Mouse (Mus musculus) mouse trophoblast stem cell (cell line): ENCODE data around the gene Qrich1.

ENCODE experiments used
- in situ Hi-C, 2 experiments: fragments of 300-500 bp; cut with MseI, MboI; formaldehyde crosslinking; loops; 2 replicates in 1 of 2; 3 replicates in 1 of 2; pipeline ENCODE4 v1.15.1; 2025

Gene Qrich1

GRCm38 (mm10) chr9:108492043-108492750 is 24.4 kb upstream of the Qrich1 start:
- in situ Hi-C loops, result no loop called here

GRCm38 (mm10) chr9:108493246-108493645 is 23.4 kb upstream of the Qrich1 start:
- in situ Hi-C loops, result no loop called here

- in situ Hi-C loops, result no loop called here
Observed at GRCm38 (mm10) chr9:108494146-108494825, 22.3 kb upstream of the Qrich1 start.

- in situ Hi-C loops, result no loop called here
Observed at GRCm38 (mm10) chr9:108494905-108495304, 21.7 kb upstream of the Qrich1 start.

GRCm38 (mm10) chr9:108499231-108499630 is 17.4 kb upstream of the Qrich1 start:
- in situ Hi-C loops, result no loop called here

GRCm38 (mm10) chr9:108499943-108500342 is 16.7 kb upstream of the Qrich1 start:
- in situ Hi-C loops, result no loop called here

GRCm38 (mm10) chr9:108506901-108507300 is 9.7 kb upstream of the Qrich1 start:
- in situ Hi-C loops, result no loop called here

- in situ Hi-C loops, result no loop called here
Observed at GRCm38 (mm10) chr9:108507619-108508434, 8.8 kb upstream of the Qrich1 start, which contains the start of gene Qars. Gene Qars, plus strand, starts transcription at chr9:108507706.

- in situ Hi-C loops, result no loop called here
Observed at GRCm38 (mm10) chr9:108508776-108509175, 7.8 kb upstream of the Qrich1 start.

- in situ Hi-C loops, result no loop called here
Observed at GRCm38 (mm10) chr9:108517253-108517930, 786 bp downstream of the Qrich1 start.

GRCm38 (mm10) chr9:108517931-108518332 is 1.3 kb downstream of the Qrich1 start:
- in situ Hi-C loops, result no loop called here

- in situ Hi-C loops, result no loop called here
Observed at GRCm38 (mm10) chr9:108521604-108522003, 5.0 kb downstream of the Qrich1 start.

- in situ Hi-C loops, result no loop called here
Observed at GRCm38 (mm10) chr9:108523341-108523740, 6.7 kb downstream of the Qrich1 start.

- in situ Hi-C loops, result no loop called here
Observed at GRCm38 (mm10) chr9:108525400-108525799, 8.8 kb downstream of the Qrich1 start.

- in situ Hi-C loops, result no loop called here
Observed at GRCm38 (mm10) chr9:108530954-108531353, 14.3 kb downstream of the Qrich1 start.

GRCm38 (mm10) chr9:108531496-108531895 is 14.9 kb downstream of the Qrich1 start:
- in situ Hi-C loops, result no loop called here

- in situ Hi-C loops, result no loop called here
Observed at GRCm38 (mm10) chr9:108540846-108541245, 24.2 kb downstream of the Qrich1 start.

- in situ Hi-C loops, result no loop called here
Observed at GRCm38 (mm10) chr9:108545986-108546385, 29.4 kb downstream of the Qrich1 start.

GRCm38 (mm10) chr9:108546875-108547274 is 30.3 kb downstream of the Qrich1 start:
- in situ Hi-C loops, result no loop called here

GRCm38 (mm10) chr9:108559169-108559568 is 42.6 kb downstream of the Qrich1 start:
- in situ Hi-C loops, result no loop called here

- in situ Hi-C loops, result no loop called here
Observed at GRCm38 (mm10) chr9:108560227-108560841, 43.7 kb downstream of the Qrich1 start, which contains the start of gene Impdh2. Gene Impdh2, plus strand, starts transcription at chr9:108560286.
